Mouse (Mus musculus): ENCODE measurements at regions not wholly inside any gene's neighbourhood (a gene's known extent, or its start where the extent isn't known, plus 50 kb on each side); places are given as distances from the start of the nearest gene placed in this dataset.

DNA sequence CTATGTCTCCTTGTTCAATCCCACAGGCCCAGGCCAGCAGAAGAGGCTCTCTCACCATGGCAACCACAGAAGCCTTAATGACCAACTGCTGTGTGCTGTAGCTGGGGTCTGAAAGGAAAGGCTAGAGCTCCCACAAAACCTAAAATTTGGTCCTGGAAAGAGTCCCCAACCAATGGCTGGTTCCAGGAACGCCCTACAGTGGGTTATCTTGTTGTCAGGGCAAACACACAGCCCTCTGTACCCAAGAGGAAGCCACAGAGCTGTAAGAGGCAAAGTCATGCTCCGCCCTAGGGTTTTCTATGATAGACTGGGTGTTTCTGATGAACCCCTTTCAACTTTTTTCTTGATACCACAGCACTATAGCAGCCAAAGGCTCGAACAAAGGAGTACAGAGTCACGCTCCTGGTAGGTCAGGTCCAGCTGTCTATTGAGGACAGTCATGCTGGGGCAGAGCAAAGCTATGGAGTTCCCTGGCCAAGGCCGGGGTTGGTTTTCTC is 392.0 kb downstream of the Sox9 start:
- TF ChIP-seq EP300 (IDR thresholded peaks at IDR 0.05; ENCODE audit: insufficient read depth, low read depth, low read length) (no peak), CTCF (IDR thresholded peaks at IDR 0.05) (no peak), POLR2A (IDR thresholded peaks at IDR 0.05; ENCODE audit: insufficient read depth, low read depth, low read length) (no peak)
